Mouse (Mus musculus) neural tube, embryonic 10.5 days (tissue): ENCODE data around the gene Ranbp17.

Source experiments
- DNase-seq: peaks from one replicate; pipeline ENCODE4 v3.0.0-alpha.2; 2017; ENCODE audit warnings: low spot score; ENCODE audit errors: extremely low spot score

Gene Ranbp17

GRCm38 (mm10) chr11:33422226-33422625 lies 91.3 kb downstream of the Ranbp17 start:
- DNase-seq: no peak

GRCm38 (mm10) chr11:33404651-33405050 lies 108.9 kb downstream of the Ranbp17 start:
- no peak for DNase-seq

GRCm38 (mm10) chr11:33399346-33399745 lies 114.2 kb downstream of the Ranbp17 start:
- no peak for DNase-seq

- DNase-seq: no peak
These were observed 114.8 kb downstream of the Ranbp17 start for GRCm38 (mm10) chr11:33398701-33399100.

GRCm38 (mm10) chr11:33396275-33396674 lies 117.3 kb downstream of the Ranbp17 start:
- DNase-seq: no peak

- DNase-seq: no peak
These were observed 119.5 kb downstream of the Ranbp17 start for GRCm38 (mm10) chr11:33394093-33394492.

GRCm38 (mm10) chr11:33388685-33389084 lies 124.9 kb downstream of the Ranbp17 start:
- DNase-seq: no peak

- DNase-seq: no peak
These were observed 151.7 kb downstream of the Ranbp17 start for GRCm38 (mm10) chr11:33361867-33362266.

GRCm38 (mm10) chr11:33349269-33349668 lies 164.3 kb downstream of the Ranbp17 start:
- no peak for DNase-seq

GRCm38 (mm10) chr11:33342061-33342460 lies 171.5 kb downstream of the Ranbp17 start:
- no peak for DNase-seq

- DNase-seq: no peak
These were observed 176.9 kb downstream of the Ranbp17 start for GRCm38 (mm10) chr11:33336552-33337121.

- DNase-seq: no peak
These were observed 177.9 kb downstream of the Ranbp17 start for GRCm38 (mm10) chr11:33335616-33336015.

GRCm38 (mm10) chr11:33332137-33332536 lies 181.4 kb downstream of the Ranbp17 start:
- DNase-seq: no peak

- no peak for DNase-seq
These were observed 194.4 kb downstream of the Ranbp17 start for GRCm38 (mm10) chr11:33319006-33319611.

GRCm38 (mm10) chr11:33309566-33309965 lies 204.0 kb downstream of the Ranbp17 start:
- no peak for DNase-seq

GRCm38 (mm10) chr11:33300859-33301258 lies 212.7 kb downstream of the Ranbp17 start:
- DNase-seq: no peak

- DNase-seq: no peak
These were observed 214.2 kb downstream of the Ranbp17 start for GRCm38 (mm10) chr11:33299371-33299770.

- DNase-seq: no peak
These were observed 216.4 kb downstream of the Ranbp17 start for GRCm38 (mm10) chr11:33297121-33297520.

- no peak for DNase-seq
These were observed 218.1 kb downstream of the Ranbp17 start for GRCm38 (mm10) chr11:33295422-33295821.

GRCm38 (mm10) chr11:33294063-33294462 lies 219.5 kb downstream of the Ranbp17 start:
- DNase-seq: no peak

- DNase-seq: no peak
These were observed 235.0 kb downstream of the Ranbp17 start for GRCm38 (mm10) chr11:33278571-33278970.

GRCm38 (mm10) chr11:33276637-33277036 lies 236.9 kb downstream of the Ranbp17 start, which contains the start of gene Gm12117:
Gene Gm12117, minus strand, starts transcription at chr11:33276737.
- DNase-seq: no peak

GRCm38 (mm10) chr11:33274816-33275215 lies 238.7 kb downstream of the Ranbp17 start:
- no peak for DNase-seq
